Mouse (Mus musculus) myocyte (in vitro differentiated cells): ENCODE measurements around the gene Tec. TPM values are rescaled to one million over a fixed set of nuclear protein-coding genes. Genes with fewer than 3 reads are reported as not detected.

ENCODE experiments used
- H3K27me3 ChIP-seq: one replicate; pipeline ENCODE4 v1.6.1; 2011; ENCODE audit not compliant: control insufficient read depth, insufficient read depth, insufficient read length
- H3K36me3 ChIP-seq: one replicate; pipeline ENCODE4 v1.6.1; 2011; ENCODE audit not compliant: control insufficient read depth, insufficient read depth
- H3K4me2 ChIP-seq: one replicate; pipeline ENCODE4 v1.6.1; 2011; ENCODE audit warnings: low read depth, control low read depth
- H3K4me3 ChIP-seq: one replicate; pipeline ENCODE4 v1.5.1; 2011; ENCODE audit warnings: mild to moderate bottlenecking, control low read depth, moderate library complexity
- H3K79me2 ChIP-seq: one replicate; pipeline ENCODE4 v1.6.1; 2011; ENCODE audit not compliant: control insufficient read depth, insufficient read depth
- H3ac ChIP-seq: one replicate; pipeline ENCODE4 v1.6.1; 2011; ENCODE audit not compliant: control insufficient read depth, insufficient read length
- CEBPB ChIP-seq: IDR thresholded peaks from 2 replicates; pipeline ENCODE4 v1.6.1; 2011; ENCODE audit warnings: mild to moderate bottlenecking, moderate library complexity; ENCODE audit not compliant: poor library complexity, insufficient read depth, severe bottlenecking
- E2F4 ChIP-seq: IDR thresholded peaks from one replicate; pipeline ENCODE4 v1.6.1; 2011; ENCODE audit warnings: mild to moderate bottlenecking, control low read depth, moderate library complexity; ENCODE audit not compliant: insufficient read depth
- MAX ChIP-seq: IDR thresholded peaks from one replicate; pipeline ENCODE4 v1.6.1; 2011; ENCODE audit warnings: low read depth, mild to moderate bottlenecking, control low read depth
- MYOD1 ChIP-seq, 3 experiments: IDR thresholded peaks; one replicate each; pipeline ENCODE4 v1.6.1; 2011; ENCODE audit warnings: control low read depth in 2 of 3, low read depth in 2 of 3, mild to moderate bottlenecking in 2 of 3, moderate library complexity in 1 of 3; ENCODE audit not compliant: insufficient read length in 2 of 3, control insufficient read depth in 1 of 3
- MYOG ChIP-seq, 3 experiments: IDR thresholded peaks; one replicate each; pipeline ENCODE4 v1.6.1; 2011; ENCODE audit warnings: control low read depth in 2 of 3, low read depth in 2 of 3, mild to moderate bottlenecking in 2 of 3; ENCODE audit not compliant: insufficient read length in 2 of 3, control insufficient read depth in 1 of 3, insufficient read depth in 1 of 3
- POLR2A ChIP-seq: IDR thresholded peaks from one replicate; pipeline ENCODE4 v1.6.1; 2011; ENCODE audit warnings: low read depth, mild to moderate bottlenecking, control low read depth, moderate library complexity; ENCODE audit not compliant: insufficient read length
- POLR2AphosphoS2 ChIP-seq: IDR thresholded peaks from one replicate; pipeline ENCODE4 v1.6.1; 2011; ENCODE audit warnings: low read depth, control low read depth; ENCODE audit not compliant: insufficient read length
- REST ChIP-seq: IDR thresholded peaks from one replicate; pipeline ENCODE4 v1.6.1; 2011; ENCODE audit warnings: mild to moderate bottlenecking, control low read depth, moderate library complexity; ENCODE audit not compliant: insufficient read depth, insufficient read length
- SRF ChIP-seq: IDR thresholded peaks from one replicate; pipeline ENCODE4 v1.6.1; 2011; ENCODE audit warnings: low read depth; ENCODE audit not compliant: control insufficient read depth, insufficient read length
- TCF12 ChIP-seq: IDR thresholded peaks from one replicate; pipeline ENCODE4 v1.6.1; 2011; ENCODE audit warnings: mild to moderate bottlenecking, control low read depth; ENCODE audit not compliant: poor library complexity, insufficient read depth, severe bottlenecking
- TCF3 ChIP-seq: IDR thresholded peaks from one replicate; pipeline ENCODE4 v1.6.1; 2011; ENCODE audit warnings: low read depth, control low read depth; ENCODE audit not compliant: insufficient read length
- USF1 ChIP-seq: IDR thresholded peaks from one replicate; pipeline ENCODE4 v1.6.1; 2011; ENCODE audit warnings: low read depth, mild to moderate bottlenecking, control low read depth, moderate library complexity
- polyA plus RNA-seq: library from polyadenylated mRNA; unstranded; fragments of >200 nt; fragmentation: generic; extraction: Trizol; gene quantifications from one replicate; pipeline ENCODE4 v1.2.1, GENCODE M21; 2012; ENCODE audit warnings: missing spikeins

Tec gene
- polyA plus RNA-seq, 1 experiment = 1.5 TPM

GRCm38 (mm10) chr5:72785451-72785850, 82.8 kb downstream of the Tec start:
- H3ac ChIP-seq = no peak overlapping the region
- H3K36me3 ChIP-seq = no peaks in the 10 kb centered on the region
- no peak overlapping the region for H3K4me2 ChIP-seq
- H3K4me3 ChIP-seq = no peak overlapping the region
- TF ChIP-seq MAX (no peak), POLR2A (no peak), REST (no peak), POLR2AphosphoS2 (no peak), E2F4 (no peak), TCF12 (no peak), CEBPB (no peak), USF1 (no peak), MYOG (IDR thresholded peaks at IDR 0.05; ENCODE audit: control insufficient read depth in 1 of 3, insufficient read depth in 1 of 3, insufficient read length in 2 of 3, low read depth in 2 of 3) (no peak), TCF3 (no peak), SRF (no peak), MYOD1 (IDR thresholded peaks at IDR 0.05; ENCODE audit: control insufficient read depth in 1 of 3, insufficient read length in 2 of 3, low read depth in 2 of 3) (no peak)
- H3K27me3 ChIP-seq = no peaks in the 10 kb centered on the region
- no peaks in the 10 kb centered on the region for H3K79me2 ChIP-seq

DNA sequence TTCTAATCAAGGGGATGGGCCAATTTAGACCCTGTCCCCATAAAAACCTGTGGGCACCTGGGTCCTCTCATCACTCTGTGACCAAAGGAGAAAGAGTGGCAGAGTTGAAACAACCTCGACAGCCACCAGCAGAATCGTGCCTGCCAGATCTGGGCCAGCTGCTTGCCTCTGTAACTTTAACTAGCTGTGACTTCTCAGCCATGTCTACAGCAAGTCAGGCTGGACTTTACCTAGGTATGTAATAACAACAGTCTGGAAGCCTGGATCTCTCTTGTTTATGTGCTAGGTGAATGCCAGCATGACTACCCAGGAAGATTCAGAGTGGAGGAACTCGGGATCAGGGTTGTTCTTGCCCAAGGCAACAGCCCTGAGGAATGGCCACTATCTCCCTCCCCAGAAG, 83.6 kb downstream of the Tec start:
- Histone ChIP-seq H3K27me3 (no peaks in the 10 kb centered on the region), H3ac (no peak overlapping the region), H3K79me2 (no peaks in the 10 kb centered on the region), H3K4me3 (no peak overlapping the region), H3K4me2 (no peak overlapping the region), H3K36me3 (no peaks in the 10 kb centered on the region)
- TF ChIP-seq TCF3 (no peak), POLR2A (no peak), SRF (no peak), MAX (no peak), CEBPB (no peak), USF1 (no peak), E2F4 (no peak), MYOD1 (IDR thresholded peaks at IDR 0.05; ENCODE audit: control insufficient read depth in 1 of 3, insufficient read length in 2 of 3, low read depth in 2 of 3) (no peak)

GRCm38 (mm10) chr5:72783957-72784356, 84.3 kb downstream of the Tec start:
- H3K27me3 ChIP-seq = no peaks in the 10 kb centered on the region
- H3K4me3 ChIP-seq = no peak overlapping the region
- no peak overlapping the region for H3ac ChIP-seq
- TF ChIP-seq MAX = no peak
- TF ChIP-seq SRF = no peak
- no peak for TF ChIP-seq MYOD1 (IDR thresholded peaks at IDR 0.05; ENCODE audit: control insufficient read depth in 1 of 3, insufficient read length in 2 of 3, low read depth in 2 of 3)
- no peak for TF ChIP-seq TCF12
- no peak for TF ChIP-seq USF1
- TF ChIP-seq E2F4 = no peak
- TF ChIP-seq REST = no peak
- TF ChIP-seq TCF3 = no peak
- TF ChIP-seq POLR2AphosphoS2 = no peak
- no peak for TF ChIP-seq POLR2A
- TF ChIP-seq CEBPB = no peak
- no peak for TF ChIP-seq MYOG (IDR thresholded peaks at IDR 0.05; ENCODE audit: control insufficient read depth in 1 of 3, insufficient read depth in 1 of 3, insufficient read length in 2 of 3, low read depth in 2 of 3)
- H3K79me2 ChIP-seq = no peaks in the 10 kb centered on the region
- H3K36me3 ChIP-seq = no peaks in the 10 kb centered on the region
- H3K4me2 ChIP-seq = no peak overlapping the region

DNA sequence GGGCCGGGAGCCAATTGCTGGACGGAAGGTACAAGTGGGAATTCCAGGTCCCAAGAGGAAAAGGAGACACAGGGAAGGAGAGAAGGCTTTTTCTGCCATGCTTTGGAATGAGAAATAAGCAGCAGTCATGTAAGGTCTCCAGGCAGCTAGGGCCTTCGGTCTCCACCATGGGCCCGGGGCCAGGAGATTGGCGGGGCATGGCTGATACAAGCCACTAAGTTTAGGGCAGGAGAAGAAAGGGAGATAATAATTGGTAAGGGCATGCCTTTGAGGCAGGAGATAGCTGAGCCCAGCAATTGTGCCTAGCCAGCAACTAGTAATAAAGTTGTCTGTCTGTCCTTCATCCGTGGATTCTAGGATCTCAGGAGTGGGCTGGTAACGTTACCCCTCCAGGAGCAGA, 85.2 kb downstream of the Tec start:
- H3K36me3 ChIP-seq = peaks cover 3% of the 10 kb centered on the region
- H3K79me2 ChIP-seq = no peaks in the 10 kb centered on the region
- no peak for TF ChIP-seq POLR2AphosphoS2
- TF ChIP-seq REST = no peak
- no peak for TF ChIP-seq SRF
- no peak for TF ChIP-seq TCF3
- TF ChIP-seq MYOG (IDR thresholded peaks at IDR 0.05; ENCODE audit: control insufficient read depth in 1 of 3, insufficient read depth in 1 of 3, insufficient read length in 2 of 3, low read depth in 2 of 3) = no peak
- TF ChIP-seq TCF12 = no peak
- no peak for TF ChIP-seq E2F4
- TF ChIP-seq USF1 = no peak
- TF ChIP-seq POLR2A = no peak
- no peak for TF ChIP-seq CEBPB
- TF ChIP-seq MAX = no peak
- no peak for TF ChIP-seq MYOD1 (IDR thresholded peaks at IDR 0.05; ENCODE audit: control insufficient read depth in 1 of 3, insufficient read length in 2 of 3, low read depth in 2 of 3)
- no peak overlapping the region for H3ac ChIP-seq
- H3K4me2 ChIP-seq = no peak overlapping the region
- no peak overlapping the region for H3K4me3 ChIP-seq
- no peaks in the 10 kb centered on the region for H3K27me3 ChIP-seq

GRCm38 (mm10) chr5:72781776-72782175, 86.5 kb downstream of the Tec start:
- Histone ChIP-seq H3ac (no peak overlapping the region), H3K79me2 (no peaks in the 10 kb centered on the region), H3K36me3 (peaks cover 6% of the 10 kb centered on the region), H3K4me2 (no peak overlapping the region), H3K4me3 (no peak overlapping the region), H3K27me3 (no peaks in the 10 kb centered on the region)
- TF ChIP-seq REST = no peak
- TF ChIP-seq TCF3 = no peak
- TF ChIP-seq CEBPB = no peak
- no peak for TF ChIP-seq TCF12
- TF ChIP-seq MYOD1 (IDR thresholded peaks at IDR 0.05; ENCODE audit: control insufficient read depth in 1 of 3, insufficient read length in 2 of 3, low read depth in 2 of 3) = no peak
- TF ChIP-seq USF1 = no peak
- TF ChIP-seq POLR2A = no peak
- TF ChIP-seq MYOG (IDR thresholded peaks at IDR 0.05; ENCODE audit: control insufficient read depth in 1 of 3, insufficient read depth in 1 of 3, insufficient read length in 2 of 3, low read depth in 2 of 3) = no peak
- no peak for TF ChIP-seq POLR2AphosphoS2
- TF ChIP-seq MAX = no peak
- no peak for TF ChIP-seq SRF
- no peak for TF ChIP-seq E2F4
